Mouse (Mus musculus) bone marrow macrophage, adult 2 months (primary cell): ENCODE data around the gene Tyk2.

ENCODE experiments used
- CTCF ChIP-seq: IDR thresholded peaks from 2 replicates; pipeline ENCODE4 v1.5.1; 2012; ENCODE audit warnings: low read depth, mild to moderate bottlenecking, low read length, moderate library complexity
- POLR2A ChIP-seq: IDR thresholded peaks from 2 replicates; pipeline ENCODE4 v1.6.1; 2012; ENCODE audit warnings: mild to moderate bottlenecking, low read depth, low read length, borderline replicate concordance

DNA sequence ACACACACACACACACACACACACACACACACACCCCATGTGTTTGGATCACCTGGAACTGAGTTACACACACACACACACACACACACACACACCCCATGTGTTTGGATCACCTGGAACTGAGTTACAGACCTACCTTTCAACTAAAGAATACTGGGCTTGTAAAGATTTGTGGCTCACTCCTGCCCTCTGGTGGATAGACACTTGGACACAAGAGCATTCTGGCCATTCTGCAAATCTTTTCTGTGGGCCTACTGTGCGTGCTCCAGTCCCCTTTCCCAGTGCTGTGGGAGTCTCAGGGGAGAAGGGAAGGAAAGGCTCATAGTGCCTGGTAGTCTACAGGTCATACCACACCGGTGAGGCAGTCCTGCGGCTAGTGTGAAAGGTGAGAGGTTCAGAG lies 6.2 kb upstream of the Tyk2 start:
- TF ChIP-seq POLR2A (no peak), CTCF (peak; percentile 27; the same call in 1 of the 2 replicates)
